Mouse (Mus musculus) heart, embryonic 14.5 days (tissue): ENCODE results near the gene Crybb3. TPM values are rescaled to one million over a fixed set of nuclear protein-coding genes. Genes with fewer than 3 reads are reported as not detected.

Source experiments
- ATAC-seq: fragments of 200-750 bp; cut with Nextera tagmentation; 2 replicates; pipeline ENCODE4 v1.8.0; 2017; ENCODE audit warnings: low read depth, moderate TSS enrichment; ENCODE audit not compliant: insufficient number of reproducible peaks, insufficient read depth, low FRiP score
- H3K27ac ChIP-seq, 2 experiments: fragments of 200-500 bp in 1 of 2; fragments of 300-500 bp in 1 of 2; sonication (generic) in 1 of 2; replicated peaks in 1 of 2; 2 replicates each; pipeline ENCODE4 v1.5.1; 2012 to 2014; ENCODE audit warnings: low read depth in 2 of 2, low read length in 2 of 2, control low read depth in 1 of 2, mild to moderate bottlenecking in 1 of 2, mixed read lengths in 1 of 2; ENCODE audit not compliant: control insufficient read depth in 1 of 2, insufficient read depth in 1 of 2
- H3K27me3 ChIP-seq: fragments of 300-500 bp; sonication (generic); 2 replicates; pipeline ENCODE4 v1.6.1; 2014; ENCODE audit warnings: mild to moderate bottlenecking, low read length, control low read depth; ENCODE audit not compliant: control insufficient read depth, insufficient read depth
- H3K36me3 ChIP-seq: fragments of 300-500 bp; sonication (generic); 2 replicates; pipeline ENCODE4 v1.6.1; 2014; ENCODE audit warnings: mild to moderate bottlenecking, control low read depth, low read length, mixed read lengths; ENCODE audit not compliant: control insufficient read depth, insufficient read depth
- H3K4me1 ChIP-seq, 2 experiments: fragments of 200-500 bp in 1 of 2; fragments of 300-500 bp in 1 of 2; sonication (generic) in 1 of 2; 2 replicates each; pipeline ENCODE4 v1.6.1; 2012 to 2014; ENCODE audit warnings: low read length in 2 of 2, control low read depth in 1 of 2, mixed read lengths in 1 of 2; ENCODE audit not compliant: control insufficient read depth in 2 of 2, insufficient read depth in 2 of 2
- H3K4me2 ChIP-seq: fragments of 300-500 bp; sonication (generic); 2 replicates; pipeline ENCODE4 v1.6.1; 2014; ENCODE audit warnings: mild to moderate bottlenecking, low read length
- H3K4me3 ChIP-seq, 2 experiments: fragments of 200-500 bp in 1 of 2; fragments of 300-500 bp in 1 of 2; sonication (generic) in 1 of 2; 2 replicates each; pipeline ENCODE4 v1.5.1; 2012 to 2014; ENCODE audit warnings: low read length in 2 of 2, mild to moderate bottlenecking in 2 of 2, control low read depth in 1 of 2, low read depth in 1 of 2, moderate library complexity in 1 of 2; ENCODE audit not compliant: control insufficient read depth in 1 of 2, insufficient read depth in 1 of 2
- H3K9ac ChIP-seq: fragments of 300-500 bp; sonication (generic); 2 replicates; pipeline ENCODE4 v1.6.1; 2014; ENCODE audit warnings: mild to moderate bottlenecking, low read length
- H3K9me3 ChIP-seq: fragments of 300-500 bp; sonication (generic); 2 replicates; pipeline ENCODE4 v1.6.1; 2016; ENCODE audit warnings: low read length, control low read depth; ENCODE audit not compliant: control insufficient read depth
- whole genome bisulfite sequencing: fragments of 180-500 bp; shearing (Covaris S2); extraction: QIAGEN DNeasy Blood & Tissue Kit; methylation state at CpG from one replicate; pipeline ENCODE4 v1.1.7; 2014; 5-methylcytosine and 5-hydroxymethylcytosine counted together
- polyA plus RNA-seq: library from polyadenylated mRNA; unstranded; fragments of >200 nt; fragmentation: Nextera tagmentation; extraction: Ambion mirVana; gene quantifications from 2 replicates; pipeline ENCODE4 v1.2.1, GENCODE M21; 2014

Gene Crybb3
- polyA plus RNA-seq, 1 experiment from 2014 or later = 0.91 TPM

- H3K4me3 ChIP-seq = no peak overlapping the region
- peaks cover 69 to 87% of the 10 kb centered on the region in 2 experiments for H3K4me1 ChIP-seq
- no peak overlapping the region for H3K4me2 ChIP-seq
- peak overlapping the region in 1 of 2 experiments; percentile 2; a peak in 1 of 4 replicates for H3K27ac ChIP-seq
- no peak for ATAC-seq
- H3K36me3 ChIP-seq = no peaks in the 10 kb centered on the region
- no peaks in the 10 kb centered on the region for H3K9me3 ChIP-seq
- whole genome bisulfite sequencing = 38% methylated on average over 13 of the region's 13 CpGs
- H3K9ac ChIP-seq = no peak overlapping the region; the same call in 1 of the 2 replicates
- H3K27me3 ChIP-seq = no peaks in the 10 kb centered on the region
Measured at GRCm38 (mm10) chr5:113119861-113120465, 38.6 kb upstream of the Crybb3 start.

GRCm38 (mm10) chr5:113119291-113119690, 37.9 kb upstream of the Crybb3 start:
- Histone ChIP-seq H3K36me3 (no peaks in the 10 kb centered on the region), H3K9me3 (no peaks in the 10 kb centered on the region), H3K4me3 (no peak overlapping the region), H3K27me3 (no peaks in the 10 kb centered on the region), H3K4me1 (peaks cover 74 to 89% of the 10 kb centered on the region in 2 experiments), H3K9ac (0 out of 2 replicates have a peak overlapping the region, but pooled peaks have one; percentile 34), H3K27ac (peak overlapping the region in 1 of 2 experiments; percentile 45; a peak in 1 of 4 replicates), H3K4me2 (no peak overlapping the region)
- WGBS = 59% methylated on average over 9 of the region's 9 CpGs
- no peak for ATAC-seq

DNA sequence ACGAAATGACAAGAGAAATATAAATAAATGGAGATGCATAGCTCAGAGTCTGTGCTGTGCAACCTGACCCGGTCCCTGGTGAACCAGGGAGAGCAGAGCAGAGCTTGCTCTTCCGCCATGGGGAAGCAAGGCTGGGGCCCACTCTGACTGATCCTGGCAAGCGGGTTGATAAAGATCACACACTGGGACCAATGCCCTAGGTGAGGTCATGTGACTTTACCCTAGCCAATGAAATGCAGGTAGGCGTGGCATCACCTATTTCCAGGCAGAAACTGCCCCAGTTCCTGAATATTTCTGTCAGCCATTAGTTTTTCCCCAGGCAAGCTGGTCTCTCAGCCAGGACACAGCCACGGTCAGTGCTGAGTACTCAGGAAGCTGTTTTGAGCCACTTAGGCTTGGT, 37.3 kb upstream of the Crybb3 start:
- Histone ChIP-seq H3K4me3 (no peak overlapping the region), H3K9ac (no peak overlapping the region), H3K27me3 (no peaks in the 10 kb centered on the region), H3K4me2 (no peak overlapping the region), H3K4me1 (peaks cover 77 to 90% of the 10 kb centered on the region in 2 experiments), H3K9me3 (no peaks in the 10 kb centered on the region), H3K36me3 (no peaks in the 10 kb centered on the region), H3K27ac (peak overlapping the region in 1 of 2 experiments; percentile 45; a peak in 1 of 4 replicates)
- 36% methylated on average over 6 of the region's 6 CpGs for WGBS
- ATAC-seq = no peak

DNA sequence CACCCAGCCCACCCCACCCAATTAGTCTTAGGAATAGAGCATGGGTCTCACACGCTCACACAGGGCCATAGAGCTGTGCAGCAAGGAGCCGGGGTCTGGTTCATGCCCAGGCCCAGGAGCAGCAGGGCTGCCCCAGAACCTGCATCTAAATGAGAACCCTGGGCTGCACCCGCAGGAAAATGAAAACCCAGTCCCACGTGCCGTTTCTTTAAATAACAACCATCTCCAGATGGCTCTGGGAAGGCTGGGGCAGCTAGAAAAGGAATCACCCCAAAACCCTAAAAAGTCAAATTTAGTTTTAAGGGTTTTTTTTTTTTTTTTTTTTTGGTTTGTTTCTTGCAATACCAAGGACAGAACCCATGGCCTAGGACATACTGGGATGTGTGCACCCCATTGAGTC, 36.0 kb upstream of the Crybb3 start:
- H3K4me3 ChIP-seq = no peak overlapping the region
- H3K27me3 ChIP-seq = no peaks in the 10 kb centered on the region
- no peaks in the 10 kb centered on the region for H3K36me3 ChIP-seq
- ATAC-seq = no peak
- H3K4me2 ChIP-seq = no peak overlapping the region
- no peak overlapping the region for H3K27ac ChIP-seq
- no peaks in the 10 kb centered on the region for H3K9me3 ChIP-seq
- no peak overlapping the region for H3K9ac ChIP-seq
- WGBS = 64% methylated on average over 5 of the region's 5 CpGs
- peaks cover 76 to 90% of the 10 kb centered on the region in 2 experiments for H3K4me1 ChIP-seq

GRCm38 (mm10) chr5:113115896-113116295, 34.5 kb upstream of the Crybb3 start:
- Histone ChIP-seq H3K36me3 (no peaks in the 10 kb centered on the region), H3K27ac (peak overlapping the region; percentile 95 to 98; a peak in 3 of 4 replicates), H3K4me1 (peaks cover 69 to 90% of the 10 kb centered on the region in 2 experiments), H3K27me3 (no peaks in the 10 kb centered on the region), H3K9ac (0 out of 2 replicates have a peak overlapping the region, but pooled peaks have one; percentile 11), H3K9me3 (no peaks in the 10 kb centered on the region), H3K4me3 (no peak overlapping the region), H3K4me2 (no peak overlapping the region)
- no peak for ATAC-seq
- 56% methylated on average over 10 of the region's 10 CpGs for WGBS

GRCm38 (mm10) chr5:113114264-113115225, 33.2 kb upstream of the Crybb3 start:
- H3K4me1 ChIP-seq = peaks cover 60 to 82% of the 10 kb centered on the region in 2 experiments
- H3K27ac ChIP-seq = peak overlapping the region; percentile 95 to 98
- H3K27me3 ChIP-seq = no peaks in the 10 kb centered on the region
- 15% methylated on average over 20 of the region's 20 CpGs for WGBS
- peak overlapping the region; percentile 62 for H3K9ac ChIP-seq
- H3K4me3 ChIP-seq = no peak overlapping the region
- no peaks in the 10 kb centered on the region for H3K36me3 ChIP-seq
- peak; percentile 83 for ATAC-seq
- no peaks in the 10 kb centered on the region for H3K9me3 ChIP-seq
- H3K4me2 ChIP-seq = peak overlapping the region; percentile 50

DNA sequence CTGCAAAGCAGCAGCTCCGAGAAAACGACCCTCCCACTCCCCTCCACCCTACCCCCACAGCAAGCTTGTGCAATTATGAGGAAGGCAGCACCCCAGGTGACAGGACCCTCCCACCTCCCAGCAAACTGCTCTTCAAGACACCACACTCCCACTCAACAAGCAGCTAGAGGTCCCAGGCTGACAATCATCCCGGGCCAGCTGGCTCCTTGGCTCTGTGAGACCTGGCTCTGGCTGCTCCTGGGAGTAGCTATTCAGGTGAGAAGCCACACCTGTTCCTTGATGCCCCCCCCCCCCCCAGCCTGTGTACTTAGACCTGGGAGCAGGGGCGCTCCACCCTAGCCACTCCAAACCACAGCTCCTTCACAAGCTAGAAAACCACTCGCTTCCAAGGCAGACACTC, 31.7 kb upstream of the Crybb3 start:
- no peak overlapping the region for H3K4me2 ChIP-seq
- H3K27me3 ChIP-seq = no peaks in the 10 kb centered on the region
- H3K4me1 ChIP-seq = peaks cover 58 to 81% of the 10 kb centered on the region in 2 experiments
- no peaks in the 10 kb centered on the region for H3K9me3 ChIP-seq
- no peak overlapping the region for H3K4me3 ChIP-seq
- no peak for ATAC-seq
- no peaks in the 10 kb centered on the region for H3K36me3 ChIP-seq
- peak overlapping the region; percentile 44; the same call in 1 of the 2 replicates for H3K9ac ChIP-seq
- 34% methylated on average over 5 of the region's 5 CpGs for WGBS
- H3K27ac ChIP-seq = peak overlapping the region; percentile 38 to 95
